Mouse (Mus musculus) small intestine, adult 2 months (tissue): ENCODE results near the gene Thap12.

ENCODE experiments used
- CTCF ChIP-seq: fragments of 200-500 bp; IDR thresholded peaks from 2 replicates; pipeline ENCODE4 v1.5.1; 2012; ENCODE audit warnings: low read depth, mild to moderate bottlenecking, control low read depth, inconsistent platforms, low read length, moderate library complexity, mixed read lengths; ENCODE audit not compliant: insufficient replicate concordance, insufficient read length; ENCODE audit errors: extremely low read depth
- POLR2A ChIP-seq: fragments of 200-500 bp; IDR thresholded peaks from 2 replicates; pipeline ENCODE4 v1.6.1; 2012; ENCODE audit warnings: low read depth, mild to moderate bottlenecking, control low read depth, inconsistent platforms, low read length, moderate library complexity

- no peak for TF ChIP-seq CTCF
- TF ChIP-seq POLR2A = no peak
Observed at GRCm38 (mm10) chr7:98750404-98750803, 47.5 kb downstream of the Thap12 start.
